Mouse (Mus musculus) frontal cortex, postnatal 25 days (tissue): Measurements from ENCODE around the gene Olfr190.
"Not testable (repeated sequence)": the region's sequence is repeated elsewhere in the genome, so short reads cannot be mapped to it uniquely, and the experiment has no call there.

Experiments
- DNase-seq, 2 experiments: peaks; one replicate each; pipeline ENCODE4 v3.0.0; 2022; ENCODE audit warnings: low spot score in 2 of 2

The Olfr190 gene

DNA sequence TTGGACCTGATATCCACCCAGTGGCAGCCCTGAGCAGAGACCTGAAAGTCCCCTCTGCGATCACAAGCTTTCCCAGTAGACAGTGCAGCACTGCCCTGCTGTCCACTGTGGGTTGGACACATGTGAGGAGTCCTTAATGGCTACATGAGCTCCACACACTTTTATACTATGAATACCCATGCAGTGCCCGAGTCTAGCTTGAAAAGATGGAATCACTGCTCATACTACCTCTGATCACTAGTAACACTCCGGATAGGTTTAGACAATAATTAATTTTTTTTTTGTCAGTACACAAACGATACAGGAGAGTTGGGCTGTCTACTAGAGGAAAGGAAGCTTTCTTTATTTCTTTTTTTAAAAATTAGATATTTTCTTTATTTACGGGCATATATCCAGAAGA, at the start of gene Olfr190:
Olfr190 (minus strand) TSS at position 101 of the 400 bp plus-strand sequence.
- no peak for DNase-seq

DNA sequence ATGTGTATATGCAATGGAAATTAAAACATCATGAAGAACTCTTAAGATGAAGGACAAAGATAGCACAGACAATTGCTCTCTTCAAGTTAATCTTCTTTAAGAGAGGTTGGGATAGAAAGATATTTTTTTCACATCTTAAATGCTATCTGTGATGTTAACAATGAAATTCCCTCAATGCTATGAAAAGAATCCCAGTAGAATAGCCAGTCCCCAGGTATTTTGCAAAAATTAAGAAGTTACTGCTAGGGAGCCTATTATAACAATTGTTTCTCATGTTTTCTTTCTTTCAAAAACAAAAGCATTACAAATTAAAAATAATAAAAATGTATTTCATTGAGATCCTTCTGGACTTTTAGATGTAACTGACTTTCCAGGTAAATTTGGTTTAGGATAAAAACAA, 43.2 kb upstream of the Olfr190 start, which contains the start of gene Olfr194:
Olfr194 (minus strand) TSS at position 101 of the 400 bp plus-strand sequence.
- no peak for DNase-seq

DNA sequence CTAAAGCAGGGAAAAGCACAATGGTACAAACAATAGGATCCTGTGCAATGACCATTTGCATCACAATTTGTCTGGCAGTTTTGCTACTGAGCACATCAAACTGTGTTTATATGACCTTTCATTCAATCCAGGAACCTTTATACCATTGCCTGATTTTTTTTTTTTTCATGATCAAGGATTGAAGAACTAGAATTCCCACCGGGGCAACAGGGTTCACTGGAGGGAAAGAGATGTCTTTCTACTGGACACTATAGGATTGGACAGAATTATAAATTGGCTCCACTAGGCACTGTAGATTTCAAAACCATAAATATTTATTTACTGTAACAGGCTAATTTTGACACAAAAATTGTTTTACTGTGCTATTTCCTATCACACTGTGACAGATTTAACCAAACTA, 34.0 kb upstream of the Olfr190 start, which contains the start of gene Olfr193:
Olfr193 (minus strand) TSS at position 101 of the 400 bp plus-strand sequence.
- no peak for DNase-seq

DNA sequence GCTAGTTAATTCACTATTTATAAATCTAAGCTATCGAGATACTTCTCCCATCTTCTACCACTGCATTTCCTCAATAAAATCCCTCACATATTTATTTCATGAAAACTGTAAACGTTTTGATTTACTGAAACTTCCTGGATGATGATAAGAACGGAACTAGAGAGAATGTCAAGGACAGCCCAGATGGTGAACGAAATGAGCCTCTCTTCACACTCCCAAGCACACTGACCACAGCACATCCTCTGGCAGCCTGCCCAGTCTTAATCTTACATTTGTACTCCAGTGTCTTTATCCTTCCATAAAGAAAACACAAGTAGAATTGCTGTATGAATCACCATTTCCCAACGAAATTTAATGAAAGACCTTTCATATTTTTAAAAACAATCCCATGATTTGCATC, 30.7 kb upstream of the Olfr190 start:
- DNase-seq: not testable (repeated sequence)

DNA sequence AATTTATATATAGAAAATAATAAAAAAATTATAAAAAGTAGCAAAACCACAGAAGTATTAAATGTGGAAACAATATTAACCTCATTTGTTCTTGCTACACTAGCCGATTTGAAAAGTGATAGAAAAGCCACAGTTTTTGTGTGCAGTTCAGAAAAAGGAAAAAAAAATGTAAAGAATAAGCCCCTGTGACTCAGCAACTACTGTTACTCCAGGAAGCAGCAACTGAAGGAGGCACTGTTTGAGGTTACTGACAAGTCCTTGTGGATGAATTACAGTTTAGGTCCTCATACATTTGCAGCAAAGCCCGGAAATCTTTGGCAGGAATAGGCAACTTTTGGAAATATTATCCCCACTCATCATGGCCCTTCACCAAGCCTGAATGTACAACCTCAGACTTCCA, 27.5 kb upstream of the Olfr190 start:
- no peak for DNase-seq

DNA sequence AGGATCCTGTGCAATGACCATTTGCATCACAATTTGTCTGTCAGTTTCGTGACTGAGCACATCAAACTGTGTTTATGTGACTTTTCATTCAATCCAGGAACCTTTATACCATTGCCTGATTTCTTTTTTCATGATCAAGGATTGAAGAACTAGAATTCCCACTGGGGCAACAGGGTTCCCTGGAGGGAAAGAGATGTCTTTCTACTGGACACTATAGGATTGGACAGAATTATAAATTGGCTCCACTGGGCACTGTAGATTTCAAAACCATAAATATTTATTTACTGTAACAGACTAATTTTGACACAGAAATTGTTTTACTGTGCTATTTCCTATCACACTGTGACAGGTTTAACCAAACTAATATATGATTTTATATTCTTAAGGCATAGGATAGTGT, 11.9 kb upstream of the Olfr190 start, which contains the start of gene Olfr191:
Olfr191 (minus strand) TSS at position 101 of the 400 bp plus-strand sequence.
- DNase-seq: not testable (repeated sequence)

DNA sequence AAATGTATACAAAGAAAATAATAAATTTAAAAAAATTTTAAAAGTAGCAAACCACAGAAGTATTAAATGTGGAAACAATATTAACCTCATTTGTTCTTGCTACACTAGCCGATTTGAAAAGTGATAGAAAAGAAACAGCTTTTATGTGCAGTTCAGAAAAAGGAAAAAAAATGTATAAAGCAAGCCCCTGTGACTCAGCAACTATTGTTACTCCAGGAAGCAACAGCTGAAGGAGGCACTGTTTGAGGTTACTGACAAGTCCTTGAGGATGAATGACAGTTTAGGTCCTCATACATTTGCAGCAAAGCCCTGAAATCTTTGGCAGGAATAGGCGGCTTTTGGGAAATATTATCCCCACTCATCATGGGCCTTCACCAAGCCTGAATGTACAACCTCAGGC, 3.3 kb upstream of the Olfr190 start:
- DNase-seq: not testable (repeated sequence)

DNA sequence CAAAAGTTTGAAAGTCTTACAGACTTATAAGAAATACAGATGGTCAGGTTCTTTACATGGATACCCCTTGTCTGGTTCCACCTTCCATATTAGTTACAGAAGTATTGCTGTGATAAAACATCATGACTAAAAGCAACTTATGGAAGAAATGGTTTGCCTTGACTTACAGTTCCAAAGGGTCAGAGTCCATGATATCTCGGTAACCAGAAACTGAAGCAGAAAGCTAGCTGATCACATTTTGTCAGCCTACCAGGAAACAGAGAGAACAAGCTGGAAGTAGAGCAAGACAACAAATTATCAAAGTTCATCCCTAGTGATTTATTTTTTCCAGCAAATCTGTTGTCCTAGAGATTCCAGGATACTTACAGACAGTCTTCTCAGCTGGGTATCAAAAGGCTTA, 4.3 kb downstream of the Olfr190 start:
- no peak for DNase-seq

DNA sequence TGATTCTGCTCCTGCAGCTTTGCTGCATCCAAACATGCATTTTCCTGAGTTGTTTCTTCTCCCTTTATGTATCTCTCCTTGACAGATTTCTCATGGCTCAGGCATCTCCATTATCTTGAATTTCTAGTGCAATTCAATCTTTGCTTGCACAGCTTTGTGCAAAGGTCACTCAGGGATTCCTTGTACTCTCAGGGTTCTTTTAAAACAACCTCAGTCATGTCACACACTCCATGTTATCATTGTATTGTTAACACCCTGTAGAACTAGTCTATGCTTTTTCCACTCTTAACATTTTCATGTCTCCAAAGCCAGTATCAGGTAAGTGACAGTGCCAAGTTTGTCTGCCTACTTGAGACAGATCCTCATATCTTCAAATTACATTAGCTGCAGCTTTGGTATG, 6.0 kb downstream of the Olfr190 start:
- DNase-seq: no peak

DNA sequence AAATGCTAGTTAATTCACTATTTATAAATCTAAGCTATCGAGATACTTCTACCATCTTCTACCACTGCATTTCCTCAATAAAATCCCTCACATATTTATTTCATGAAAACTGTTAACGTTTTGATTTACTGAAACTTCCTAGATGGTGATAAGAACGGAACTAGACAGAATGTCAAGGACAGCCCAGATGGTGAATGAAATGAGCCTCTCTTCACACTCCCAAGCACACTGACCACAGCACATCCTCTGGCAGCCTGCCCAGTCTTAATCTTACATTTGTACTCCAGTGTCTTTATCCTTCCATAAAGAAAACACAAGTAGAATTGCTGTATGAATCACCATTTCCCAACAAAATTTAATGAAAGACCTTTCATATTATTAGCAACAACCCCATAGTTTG, 15.4 kb downstream of the Olfr190 start:
- DNase-seq: not testable (repeated sequence)

DNA sequence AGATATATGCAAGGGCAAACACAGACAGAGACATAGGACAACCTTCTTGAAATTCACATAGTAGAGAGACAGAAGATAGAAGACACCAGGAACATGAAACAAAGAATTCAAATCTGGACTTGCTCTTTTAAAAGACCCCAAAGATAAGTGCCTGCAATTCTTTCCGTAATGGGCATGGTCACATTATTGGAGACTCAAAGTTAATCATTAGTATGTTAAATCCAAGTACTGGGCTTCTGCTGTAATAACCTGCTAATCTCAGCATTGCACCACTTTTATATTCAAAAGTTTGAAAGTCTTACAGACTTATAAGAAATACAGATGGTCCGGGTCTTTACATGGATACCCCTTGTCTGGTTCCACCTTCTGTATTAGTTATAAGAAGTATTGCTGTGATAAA, 28.5 kb downstream of the Olfr190 start:
- not testable (repeated sequence) for DNase-seq

DNA sequence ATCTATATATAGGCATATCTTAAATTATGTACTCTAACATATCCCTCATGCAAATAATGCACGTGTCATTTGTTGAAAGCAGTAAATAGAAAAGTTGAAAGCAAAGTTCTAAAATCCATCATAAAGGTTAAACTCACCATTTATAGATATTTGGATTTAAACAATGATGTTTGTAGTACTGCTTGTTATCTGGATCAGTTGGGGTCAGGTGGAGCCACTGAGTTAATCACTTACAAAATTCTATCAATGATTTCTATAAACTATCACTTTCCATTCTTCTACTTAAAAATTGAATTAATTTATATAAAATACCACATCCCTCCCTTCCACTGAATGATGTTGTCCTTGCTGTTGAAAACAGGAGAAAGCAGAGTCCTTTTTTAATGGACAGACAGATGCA, 28.9 kb downstream of the Olfr190 start:
- DNase-seq: no peak

DNA sequence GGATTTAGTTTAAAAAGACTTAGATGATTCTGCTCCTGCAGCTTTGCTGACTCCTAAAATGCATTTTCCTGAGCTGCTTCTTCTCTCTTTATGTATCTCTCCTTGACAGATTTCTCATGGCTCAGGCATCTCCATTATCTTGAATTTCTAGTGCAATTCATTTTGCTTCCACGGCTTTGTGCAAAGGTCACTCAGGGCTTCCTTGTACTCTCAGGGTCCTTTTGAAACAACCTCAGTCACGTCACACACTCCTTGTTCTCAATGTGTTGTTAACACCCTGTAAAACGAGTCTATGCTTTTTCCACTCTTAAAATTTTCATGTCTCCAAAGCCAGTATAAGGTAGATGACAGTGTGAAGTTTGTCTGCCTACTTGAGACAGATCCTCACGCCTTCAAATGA, 30.2 kb downstream of the Olfr190 start:
- DNase-seq: no peak

DNA sequence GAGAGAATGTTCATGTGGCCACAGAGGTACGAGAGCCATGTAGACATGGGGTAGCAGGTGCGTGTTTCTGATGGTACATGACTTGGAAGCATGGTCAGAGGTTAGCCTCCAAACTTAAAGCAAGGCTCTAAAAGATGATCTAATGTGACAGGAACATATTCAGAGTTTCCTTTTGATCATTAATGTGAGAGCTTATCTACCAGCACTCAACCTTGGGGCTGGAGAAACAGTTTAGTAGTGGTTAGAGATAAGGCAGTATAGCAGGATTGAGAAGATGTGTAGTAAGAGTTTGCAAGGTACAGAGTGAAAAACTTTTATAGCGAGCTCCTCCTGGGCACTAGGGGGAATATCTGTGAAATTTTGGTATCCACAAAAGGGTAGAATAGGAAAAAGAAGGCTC, 32.0 kb downstream of the Olfr190 start:
- DNase-seq: no peak

DNA sequence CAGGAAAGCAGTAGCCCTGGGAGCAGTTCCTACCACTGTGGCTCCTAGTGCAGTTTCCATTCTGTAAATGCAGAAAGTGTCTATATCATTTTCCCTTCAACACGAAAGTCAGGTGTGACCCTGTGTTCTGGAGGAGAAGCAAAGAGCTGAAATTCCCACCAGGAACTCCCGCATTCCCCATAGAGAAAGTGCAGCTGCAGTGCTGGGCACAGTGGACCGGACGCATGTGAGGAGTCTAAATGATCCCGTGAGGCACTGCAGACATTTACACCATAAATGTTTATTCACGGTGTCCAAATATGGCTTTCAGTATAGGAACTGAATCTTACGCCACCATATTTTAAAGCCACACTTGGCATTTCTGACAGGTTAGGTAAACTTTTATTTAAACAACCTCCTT, 38.1 kb downstream of the Olfr190 start, which contains the start of gene Olfr187:
Olfr187 (minus strand) TSS at position 58 of the 400 bp plus-strand sequence.
- no peak for DNase-seq

DNA sequence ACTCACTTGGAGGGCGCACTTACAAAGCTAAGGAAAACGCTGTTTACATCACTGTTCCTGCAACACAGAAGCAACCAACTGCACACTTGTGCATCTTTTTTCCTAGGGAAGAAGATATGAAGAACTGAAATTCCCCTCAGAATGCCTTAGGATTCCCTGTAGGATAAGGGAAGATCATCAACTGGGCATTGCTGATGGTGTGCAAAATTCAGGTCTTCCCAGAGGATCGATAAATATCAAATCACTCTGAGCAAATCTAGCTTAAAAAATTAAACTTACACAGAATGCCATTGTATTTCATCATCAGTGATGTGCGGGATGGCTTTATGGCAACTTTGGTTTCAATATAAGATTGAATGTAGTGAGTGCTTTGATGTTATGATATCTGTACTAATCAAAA, 47.6 kb downstream of the Olfr190 start, which contains the start of gene Olfr186:
Olfr186 (minus strand) TSS at position 101 of the 400 bp plus-strand sequence.
- DNase-seq: no peak
